Mouse (Mus musculus) heart, embryonic 16.5 days (tissue): ENCODE measurements around the gene Kcnq1. TPM values are rescaled to one million over a fixed set of nuclear protein-coding genes. Genes with fewer than 3 reads are reported as not detected.

Source experiments
- ATAC-seq: fragments of 200-750 bp; cut with Nextera tagmentation; replicated peaks from 2 replicates; pipeline ENCODE4 v1.8.0; 2017; ENCODE audit warnings: moderate number of reproducible peaks; ENCODE audit not compliant: insufficient read depth, low FRiP score; ENCODE audit errors: extremely low read depth
- H3K27ac ChIP-seq: fragments of 300-500 bp; sonication (generic); 2 replicates; pipeline ENCODE4 v1.5.1; 2014; ENCODE audit warnings: mild to moderate bottlenecking, low read length, control low read depth, moderate library complexity
- H3K27me3 ChIP-seq: fragments of 300-500 bp; sonication (generic); 2 replicates; pipeline ENCODE4 v1.6.1; 2014; ENCODE audit warnings: low read length, mixed read lengths; ENCODE audit not compliant: control insufficient read depth, insufficient read depth
- H3K36me3 ChIP-seq: fragments of 300-500 bp; sonication (generic); 2 replicates; pipeline ENCODE4 v1.6.1; 2014; ENCODE audit not compliant: control insufficient read depth, insufficient read depth
- H3K4me1 ChIP-seq: fragments of 300-500 bp; sonication (generic); 2 replicates; pipeline ENCODE4 v1.6.1; 2014; ENCODE audit warnings: low read length, mixed read lengths; ENCODE audit not compliant: control insufficient read depth, insufficient read depth
- H3K4me2 ChIP-seq: fragments of 300-500 bp; sonication (generic); 2 replicates; pipeline ENCODE4 v1.6.1; 2014; ENCODE audit warnings: low read depth, mild to moderate bottlenecking, control low read depth, low read length
- H3K4me3 ChIP-seq: fragments of 300-500 bp; sonication (generic); 2 replicates; pipeline ENCODE4 v1.5.1; 2014; ENCODE audit warnings: mild to moderate bottlenecking, control low read depth, low read length
- H3K9ac ChIP-seq: fragments of 300-500 bp; sonication (generic); 2 replicates; pipeline ENCODE4 v1.6.1; 2014; ENCODE audit warnings: low read length, control low read depth
- H3K9me3 ChIP-seq: fragments of 300-500 bp; sonication (generic); replicated peaks from 2 replicates; pipeline ENCODE4 v1.6.1; 2016; ENCODE audit warnings: low read length; ENCODE audit not compliant: control insufficient read depth
- WGBS: fragments of 180-500 bp; shearing (Covaris S2); extraction: QIAGEN DNeasy Blood & Tissue Kit; methylation state at CpG from one replicate; pipeline ENCODE4 v1.1.7; 2014; 5-methylcytosine and 5-hydroxymethylcytosine counted together
- polyA plus RNA-seq: library from polyadenylated mRNA; unstranded; fragments of >200 nt; fragmentation: Nextera tagmentation; extraction: Ambion mirVana; gene quantifications from 2 replicates; pipeline ENCODE4 v1.2.1, GENCODE M21; 2015

Gene Kcnq1
- polyA plus RNA-seq, 1 experiment from 2014 or later, result 34.9 TPM

DNA sequence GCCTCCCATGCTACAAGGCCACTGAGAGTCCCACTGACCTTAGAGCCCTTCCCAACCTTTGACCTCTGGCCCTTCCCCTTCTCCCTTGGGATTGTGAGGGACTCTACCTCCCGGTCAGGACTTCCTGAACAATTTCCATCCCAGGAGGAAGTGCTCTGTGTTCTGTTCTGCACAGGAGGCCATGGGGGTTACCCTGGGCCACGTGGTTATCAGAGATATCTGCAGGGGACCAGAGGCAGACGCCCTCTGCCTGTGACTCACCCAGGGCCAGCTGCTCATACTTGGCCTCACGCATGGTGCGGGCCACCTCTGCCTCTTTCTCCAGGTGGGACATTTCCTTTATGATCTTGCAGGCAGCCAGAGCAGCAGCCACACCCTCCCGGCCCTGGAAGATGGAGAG lies 24.1 kb upstream of the Kcnq1 start:
- no peak overlapping the region for H3K27ac ChIP-seq
- no peak overlapping the region for H3K9ac ChIP-seq
- no peak overlapping the region for H3K4me3 ChIP-seq
- 67% methylated on average over 6 of the region's 6 CpGs for WGBS
- H3K9me3 ChIP-seq, result no peaks in the 10 kb centered on the region
- ATAC-seq, result no peak
- H3K27me3 ChIP-seq, result no peaks in the 10 kb centered on the region
- H3K4me2 ChIP-seq, result no peak overlapping the region
- H3K4me1 ChIP-seq, result peaks cover 6% of the 10 kb centered on the region
- H3K36me3 ChIP-seq, result no peaks in the 10 kb centered on the region

DNA sequence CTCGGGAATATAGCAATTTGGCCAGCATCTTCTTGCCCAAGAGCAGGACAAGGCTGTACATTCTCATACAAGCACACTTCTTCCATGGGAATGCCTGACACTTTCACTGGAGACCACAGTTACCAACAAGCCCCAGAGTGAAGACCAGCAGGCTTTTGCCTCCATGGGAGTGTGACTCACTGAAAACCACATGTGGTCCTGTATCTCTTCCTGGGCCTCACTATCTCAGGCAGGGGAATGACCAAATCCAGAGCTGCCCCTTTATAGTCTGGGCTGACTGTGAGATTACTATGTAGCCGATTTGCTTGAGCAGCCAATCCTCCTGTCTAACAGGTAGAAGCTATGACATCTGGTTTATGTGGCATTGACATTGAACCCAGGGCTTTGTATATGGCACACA lies 22.5 kb upstream of the Kcnq1 start:
- Histone ChIP-seq H3K4me2 (no peak overlapping the region), H3K4me3 (no peak overlapping the region), H3K36me3 (no peaks in the 10 kb centered on the region), H3K9ac (no peak overlapping the region), H3K27me3 (no peaks in the 10 kb centered on the region; the same call in 1 of the 2 replicates), H3K9me3 (no peaks in the 10 kb centered on the region), H3K27ac (no peak overlapping the region), H3K4me1 (peaks cover 9% of the 10 kb centered on the region)
- WGBS, result 65% methylated on average over 2 of the region's 2 CpGs
- no peak for ATAC-seq

DNA sequence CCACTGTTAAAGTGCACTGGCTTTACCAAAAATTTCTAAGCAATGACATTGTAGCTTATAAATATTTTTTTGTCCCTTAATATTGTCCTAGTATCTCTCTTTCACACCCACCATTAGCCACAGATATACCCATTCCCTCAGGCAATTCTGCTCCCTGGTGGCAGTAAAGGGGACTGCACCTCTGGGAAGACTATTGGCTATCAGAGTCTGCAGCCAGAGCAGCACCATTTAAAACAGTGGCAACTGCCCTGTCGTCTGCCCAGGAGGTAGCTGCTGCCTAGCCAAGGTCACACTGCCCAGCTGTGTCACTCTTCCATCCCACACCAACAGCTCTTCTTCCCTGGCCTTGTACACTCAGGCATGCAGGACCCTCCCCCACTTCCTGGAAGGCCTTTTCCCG lies 19.8 kb upstream of the Kcnq1 start:
- peak overlapping the region; percentile 26 for H3K4me2 ChIP-seq
- peaks cover 4% of the 10 kb centered on the region for H3K27me3 ChIP-seq
- peak overlapping the region; percentile 68 for H3K9ac ChIP-seq
- no peak for ATAC-seq
- peaks cover 9% of the 10 kb centered on the region for H3K4me1 ChIP-seq
- H3K36me3 ChIP-seq, result no peaks in the 10 kb centered on the region
- 45% methylated on average over 2 of the region's 2 CpGs for WGBS
- no peak overlapping the region; the same call in 1 of the 2 replicates for H3K4me3 ChIP-seq
- H3K9me3 ChIP-seq, result no peaks in the 10 kb centered on the region
- H3K27ac ChIP-seq, result peak overlapping the region; percentile 69

DNA sequence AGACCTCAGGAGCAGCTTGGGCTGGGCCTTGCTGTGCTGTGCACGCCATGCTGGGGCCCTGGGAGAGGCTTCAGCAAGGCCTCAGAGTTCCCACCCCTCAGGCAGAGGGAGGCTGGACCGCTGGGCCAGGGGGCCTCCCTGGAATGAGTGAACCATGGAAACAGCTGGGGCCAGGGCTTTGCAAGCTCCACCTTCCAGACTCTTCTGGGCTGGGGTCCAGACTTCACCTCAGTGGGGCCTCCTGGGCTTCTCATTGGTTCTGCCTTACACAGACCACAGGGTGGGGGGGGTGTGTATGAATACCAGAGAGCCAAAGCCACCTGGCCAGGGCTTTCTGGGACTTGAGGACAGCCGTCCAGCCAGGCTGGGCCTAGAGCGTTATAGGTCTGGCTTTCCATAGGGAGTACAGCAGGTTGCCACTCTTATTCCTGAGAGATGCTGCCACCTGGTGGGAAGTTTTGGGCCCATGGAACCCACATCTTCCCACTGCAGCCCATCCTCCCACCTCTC lies 19.0 kb upstream of the Kcnq1 start:
- peaks cover 9% of the 10 kb centered on the region for H3K4me1 ChIP-seq
- peak overlapping the region; percentile 68 for H3K9ac ChIP-seq
- H3K27ac ChIP-seq, result peak overlapping the region; percentile 69

DNA sequence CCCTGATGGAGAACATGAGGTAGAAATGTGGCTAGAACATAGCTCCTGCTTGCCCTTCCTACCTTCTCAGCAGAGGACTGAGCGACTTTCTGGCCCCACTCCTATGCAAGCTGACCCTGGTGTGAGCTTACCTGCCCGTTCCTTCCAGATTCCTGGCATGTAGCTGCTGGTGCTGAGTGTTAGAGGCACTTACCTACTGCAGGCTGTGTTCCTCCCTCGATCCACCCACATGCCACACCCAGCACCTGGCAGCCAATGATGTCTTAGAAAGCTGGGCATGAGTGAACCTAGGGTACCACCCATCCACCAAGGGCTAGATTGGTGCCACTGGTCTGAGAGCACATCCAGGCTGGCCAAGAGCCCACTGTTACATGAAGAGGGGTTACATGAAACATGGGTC lies 12.3 kb upstream of the Kcnq1 start:
- H3K9me3 ChIP-seq, result no peaks in the 10 kb centered on the region
- H3K4me1 ChIP-seq, result 0 out of 2 replicates have a peak, but pooled peaks cover 2% of the 10 kb centered on the region
- no peak overlapping the region for H3K9ac ChIP-seq
- 77% methylated on average over 3 of the region's 3 CpGs for WGBS
- H3K4me2 ChIP-seq, result no peak overlapping the region
- no peak for ATAC-seq
- H3K36me3 ChIP-seq, result no peaks in the 10 kb centered on the region
- H3K27ac ChIP-seq, result no peak overlapping the region
- H3K4me3 ChIP-seq, result no peak overlapping the region
- peaks cover 8% of the 10 kb centered on the region for H3K27me3 ChIP-seq

More for the DNA sequence above, 19.0 kb upstream of the Kcnq1 start:
- Histone ChIP-seq H3K36me3 (no peaks in the 10 kb centered on the region), H3K9me3 (no peaks in the 10 kb centered on the region), H3K27me3 (peaks cover 4% of the 10 kb centered on the region), H3K4me2 (peak overlapping the region; percentile 26), H3K4me3 (peak overlapping the region; percentile 15; the same call in 1 of the 2 replicates)
- ATAC-seq, result peak; percentile 72
- WGBS, result 17% methylated on average over 4 of the region's 4 CpGs

DNA sequence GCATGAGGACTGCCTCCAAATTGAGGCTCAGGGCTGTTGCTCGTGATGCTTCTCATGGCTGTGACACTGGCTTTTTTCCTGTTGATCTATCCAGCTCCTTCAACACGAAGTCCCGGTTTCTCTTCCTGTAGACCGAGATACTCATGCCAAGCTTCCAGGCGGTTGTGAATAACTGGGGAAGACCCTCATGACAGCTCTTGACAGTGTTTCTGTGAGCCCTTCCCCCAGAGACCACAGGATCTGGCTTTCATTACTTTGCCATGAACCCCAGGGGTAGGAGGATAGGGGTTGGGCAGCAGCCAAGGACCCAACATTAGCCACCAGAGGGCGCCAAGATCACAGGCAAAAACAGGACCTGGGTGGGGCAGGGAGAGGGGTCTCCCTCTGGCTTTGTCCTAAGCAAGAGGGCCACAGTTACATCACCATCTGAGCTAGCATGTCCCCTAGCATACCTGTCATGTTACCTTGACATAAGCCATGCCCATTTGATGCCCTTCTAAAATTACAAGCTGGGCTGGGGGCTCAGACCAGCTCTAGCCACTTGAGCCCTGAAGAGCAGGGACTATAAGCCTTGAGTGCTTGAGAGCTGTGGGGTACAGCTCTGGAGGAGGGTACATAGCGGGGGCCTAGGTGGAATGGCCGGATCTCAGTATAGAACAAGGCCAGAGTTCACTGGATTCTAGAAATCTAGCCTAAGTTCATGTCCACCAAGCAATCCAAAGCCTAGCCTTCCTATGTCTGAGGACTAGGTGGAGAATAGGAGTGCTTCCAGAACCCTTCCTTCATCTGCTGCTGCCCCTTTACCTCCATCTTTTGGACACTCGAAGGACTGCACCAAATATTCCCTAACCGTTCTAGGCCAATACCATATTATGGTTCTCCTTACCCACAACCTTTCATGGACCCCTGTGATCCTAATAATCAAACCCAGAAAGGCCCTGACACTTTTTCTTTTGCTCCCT lies 11.3 kb upstream of the Kcnq1 start, which contains the start of gene Trpm5:
TSS of gene Trpm5 (minus strand) at position 51 of the 962 bp plus-strand sequence.
- WGBS, result 37% methylated on average over 10 of the region's 10 CpGs
- H3K4me3 ChIP-seq, result no peak within 1 kb of the TSS
- no peaks in the 10 kb centered on the region for H3K9me3 ChIP-seq
- no peak within 1 kb of the TSS for H3K9ac ChIP-seq
- no peak within 1 kb of the TSS for H3K27ac ChIP-seq
- peak within 1 kb of the TSS; percentile 20; the same call in 1 of the 2 replicates for H3K4me2 ChIP-seq
- 0 out of 2 replicates have a peak, but pooled peaks cover 2% of the 10 kb centered on the region for H3K4me1 ChIP-seq
- H3K27me3 ChIP-seq, result peaks cover 5% of the 10 kb centered on the region
- ATAC-seq, result peak; percentile 58
- no peaks in the 10 kb centered on the region for H3K36me3 ChIP-seq

DNA sequence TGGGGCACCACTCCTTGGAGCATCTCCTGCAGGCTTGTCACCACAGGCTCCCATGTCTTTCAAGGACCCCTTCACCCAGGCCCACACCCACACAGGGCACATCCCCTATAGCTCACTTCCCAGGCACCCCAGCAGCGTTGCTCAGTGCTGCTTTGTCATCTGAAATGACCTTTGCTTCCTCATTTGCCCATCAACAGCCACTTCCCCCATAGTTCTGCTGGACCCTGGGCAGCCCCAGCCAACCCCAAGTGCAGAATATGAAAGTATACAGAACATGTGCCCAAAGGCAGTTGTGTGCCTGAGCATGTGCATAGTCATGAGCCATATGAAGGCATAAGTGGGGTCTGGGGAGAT lies 10.6 kb upstream of the Kcnq1 start:
- 0 out of 2 replicates have a peak, but pooled peaks cover 4% of the 10 kb centered on the region for H3K27me3 ChIP-seq

DNA sequence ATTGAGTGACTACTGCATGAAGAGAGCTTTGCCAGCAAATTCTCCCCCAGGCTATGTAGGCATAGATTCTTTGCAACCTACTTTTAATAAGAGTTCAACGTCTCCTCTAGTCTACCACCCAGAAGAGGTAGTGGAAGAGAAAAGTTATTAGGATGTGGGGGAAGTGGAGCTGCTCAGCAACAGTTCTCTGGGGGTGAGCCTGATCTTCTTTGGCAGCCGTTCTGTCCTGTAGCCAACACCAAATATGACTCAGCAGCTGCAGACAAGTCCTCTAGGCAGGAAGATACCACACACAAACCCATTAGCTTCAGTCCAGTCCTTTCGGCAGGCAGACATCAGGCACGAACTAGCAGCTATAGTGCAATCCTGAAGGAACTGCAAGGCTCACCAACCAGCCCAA lies 5.4 kb upstream of the Kcnq1 start:
- Histone ChIP-seq H3K36me3 (no peaks in the 10 kb centered on the region), H3K4me2 (no peak overlapping the region), H3K4me3 (no peak overlapping the region), H3K27me3 (peaks cover under 1% of the 10 kb centered on the region), H3K9ac (no peak overlapping the region), H3K4me1 (peaks cover 4% of the 10 kb centered on the region), H3K9me3 (peaks cover 2% of the 10 kb centered on the region; the same call in 1 of the 2 replicates), H3K27ac (no peak overlapping the region)
- 49% methylated on average over 4 of the region's 4 CpGs for WGBS
- no peak for ATAC-seq

More for the DNA sequence above, 10.6 kb upstream of the Kcnq1 start:
- Histone ChIP-seq H3K4me2 (no peak overlapping the region), H3K4me3 (no peak overlapping the region), H3K27ac (no peak overlapping the region), H3K4me1 (peaks cover 2% of the 10 kb centered on the region; the same call in 1 of the 2 replicates), H3K9me3 (no peaks in the 10 kb centered on the region), H3K9ac (no peak overlapping the region), H3K36me3 (no peaks in the 10 kb centered on the region)
- no peak; the same call in 1 of the 2 replicates for ATAC-seq
- WGBS, result 56% methylated on average over 1 of the region's 1 CpGs
